Mouse (Mus musculus): Measurements from ENCODE around the gene Prr14. TPM values are rescaled to one million over a fixed set of nuclear protein-coding genes. Genes with fewer than 3 reads are reported as not detected.
"Not testable (repeated sequence)": the region's sequence is repeated elsewhere in the genome, so short reads cannot be mapped to it uniquely, and the experiment has no call there.

Prr14 gene
- polyA plus RNA-seq, 1 experiment from 2014 or later: 55.4 TPM

- H3K4me1 ChIP-seq: peaks cover 22% of the 10 kb centered on the region
- no peak overlapping the region for H3K9ac ChIP-seq
- ATAC-seq (ENCODE audit: low FRiP score): no peak
- 87% methylated on average over 6 of the region's 6 CpGs for WGBS
- H3K27me3 ChIP-seq: no peaks in the 10 kb centered on the region
- H3K4me2 ChIP-seq (replicated peaks): no peak overlapping the region
- H3K27ac ChIP-seq: no peak overlapping the region
- no peak overlapping the region for H3K4me3 ChIP-seq
- peaks cover 37% of the 10 kb centered on the region for H3K36me3 ChIP-seq
- H3K9me3 ChIP-seq (replicated peaks): no peaks in the 10 kb centered on the region
Measured at GRCm38 (mm10) chr7:127474378-127475070, 15.1 kb downstream of the Prr14 start.

GRCm38 (mm10) chr7:127475186-127475740, 15.9 kb downstream of the Prr14 start:
- 96% methylated on average over 11 of the region's 11 CpGs for WGBS
- Histone ChIP-seq H3K4me1 (peaks cover 27% of the 10 kb centered on the region), H3K9ac (no peak overlapping the region), H3K27ac (no peak overlapping the region), H3K36me3 (peaks cover 37% of the 10 kb centered on the region), H3K4me2 (replicated peaks) (no peak overlapping the region), H3K4me3 (no peak overlapping the region), H3K9me3 (replicated peaks) (no peaks in the 10 kb centered on the region), H3K27me3 (no peaks in the 10 kb centered on the region)
- ATAC-seq (ENCODE audit: low FRiP score): no peak

GRCm38 (mm10) chr7:127476336-127476735, 16.9 kb downstream of the Prr14 start:
- 96% methylated on average over 11 of the region's 11 CpGs for WGBS

GRCm38 (mm10) chr7:127476855-127477254, 17.4 kb downstream of the Prr14 start:
- 89% methylated on average over 4 of the region's 4 CpGs for WGBS
- H3K9ac ChIP-seq: 0 out of 2 replicates have a peak overlapping the region, but pooled peaks have one; percentile 35
- H3K4me1 ChIP-seq: peaks cover 38% of the 10 kb centered on the region
- no peak for ATAC-seq (ENCODE audit: low FRiP score)
- H3K27me3 ChIP-seq: no peaks in the 10 kb centered on the region
- no peak overlapping the region for H3K27ac ChIP-seq
- no peaks in the 10 kb centered on the region for H3K9me3 ChIP-seq (replicated peaks)
- peak overlapping the region; percentile 100 for H3K4me2 ChIP-seq (replicated peaks)
- H3K4me3 ChIP-seq: peak overlapping the region; percentile 99
- peaks cover 48% of the 10 kb centered on the region for H3K36me3 ChIP-seq

More at GRCm38 (mm10) chr7:127476336-127476735, 16.9 kb downstream of the Prr14 start:
- no peak overlapping the region for H3K4me3 ChIP-seq
- peaks cover 44% of the 10 kb centered on the region for H3K36me3 ChIP-seq
- ATAC-seq (ENCODE audit: low FRiP score): no peak
- H3K4me2 ChIP-seq (replicated peaks): no peak overlapping the region
- H3K9me3 ChIP-seq (replicated peaks): no peaks in the 10 kb centered on the region
- no peaks in the 10 kb centered on the region for H3K27me3 ChIP-seq
- H3K9ac ChIP-seq: no peak overlapping the region
- no peak overlapping the region for H3K27ac ChIP-seq
- H3K4me1 ChIP-seq: peaks cover 37% of the 10 kb centered on the region

- peak; percentile 94 for ATAC-seq (ENCODE audit: low FRiP score)
- under 1% methylated on average over 50 of the region's 50 CpGs for WGBS
- Histone ChIP-seq H3K27me3 (no peaks in the 10 kb centered on the region), H3K4me2 (replicated peaks) (peak overlapping the region; percentile 100), H3K4me3 (peak overlapping the region; percentile 99), H3K36me3 (peaks cover 58% of the 10 kb centered on the region), H3K27ac (peak overlapping the region; percentile 97), H3K4me1 (peaks cover 30% of the 10 kb centered on the region), H3K9me3 (replicated peaks) (no peaks in the 10 kb centered on the region), H3K9ac (peak overlapping the region; percentile 99)
Measured at GRCm38 (mm10) chr7:127477687-127478634, 18.6 kb downstream of the Prr14 start.

GRCm38 (mm10) chr7:127478635-127479317, 19.4 kb downstream of the Prr14 start, which contains the start of gene Fbrs:
Gene Fbrs (plus strand): TSS chr7:127479199.
- peak; percentile 82 for ATAC-seq (ENCODE audit: low FRiP score)
- H3K36me3 ChIP-seq: peaks cover 58% of the 10 kb centered on the region
- under 1% methylated on average over 61 of the region's 62 CpGs for WGBS

GRCm38 (mm10) chr7:127479318-127480225, 20.2 kb downstream of the Prr14 start:
- ATAC-seq (ENCODE audit: low FRiP score): no peak
- Histone ChIP-seq H3K4me3 (peak overlapping the region; percentile 99), H3K9me3 (replicated peaks) (no peaks in the 10 kb centered on the region), H3K4me1 (peaks cover 28% of the 10 kb centered on the region), H3K9ac (peak overlapping the region; percentile 99), H3K27me3 (no peaks in the 10 kb centered on the region), H3K36me3 (peaks cover 58% of the 10 kb centered on the region), H3K27ac (peak overlapping the region; percentile 97), H3K4me2 (replicated peaks) (peak overlapping the region; percentile 100)
- WGBS: 5% methylated on average over 45 of the region's 48 CpGs

More at GRCm38 (mm10) chr7:127478635-127479317, 19.4 kb downstream of the Prr14 start, which contains the start of gene Fbrs:
- Histone ChIP-seq H3K4me3 (peak within 1 kb of the TSS; percentile 99), H3K9ac (peak within 1 kb of the TSS; percentile 99), H3K9me3 (replicated peaks) (no peaks in the 10 kb centered on the region), H3K27me3 (no peaks in the 10 kb centered on the region), H3K4me2 (replicated peaks) (peak within 1 kb of the TSS; percentile 100), H3K27ac (peak within 1 kb of the TSS; percentile 97), H3K4me1 (peaks cover 28% of the 10 kb centered on the region)

- ATAC-seq (ENCODE audit: low FRiP score): no peak
- no peaks in the 10 kb centered on the region for H3K27me3 ChIP-seq
Measured at GRCm38 (mm10) chr7:127480321-127480720, 20.9 kb downstream of the Prr14 start.

GRCm38 (mm10) chr7:127485416-127485815, 26.0 kb downstream of the Prr14 start:
- Histone ChIP-seq H3K9ac (no peak overlapping the region), H3K4me3 (no peak overlapping the region), H3K36me3 (peaks cover 89% of the 10 kb centered on the region), H3K27ac (no peak overlapping the region), H3K27me3 (no peaks in the 10 kb centered on the region), H3K9me3 (replicated peaks) (no peaks in the 10 kb centered on the region), H3K4me1 (peaks cover 10% of the 10 kb centered on the region), H3K4me2 (replicated peaks) (no peak overlapping the region)
- ATAC-seq (ENCODE audit: low FRiP score): no peak
- WGBS: 82% methylated on average over 5 of the region's 5 CpGs

More at GRCm38 (mm10) chr7:127480321-127480720, 20.9 kb downstream of the Prr14 start:
- Histone ChIP-seq H3K4me3 (peak overlapping the region; percentile 99), H3K27ac (no peak overlapping the region), H3K9me3 (replicated peaks) (no peaks in the 10 kb centered on the region), H3K36me3 (peaks cover 58% of the 10 kb centered on the region), H3K4me1 (peaks cover 28% of the 10 kb centered on the region), H3K4me2 (replicated peaks) (peak overlapping the region; percentile 100), H3K9ac (peak overlapping the region; percentile 99)
- 70% methylated on average over 2 of the region's 2 CpGs for WGBS

- H3K4me1 ChIP-seq; H3K27me3 ChIP-seq; H3K4me3 ChIP-seq; H3K27ac ChIP-seq; H3K4me2 ChIP-seq (replicated peaks); H3K9ac ChIP-seq; ATAC-seq (ENCODE audit: low FRiP score); H3K9me3 ChIP-seq (replicated peaks): not testable (repeated sequence)
- 87% methylated on average over 4 of the region's 5 CpGs for WGBS
- peaks cover 87% of the 10 kb centered on the region for H3K36me3 ChIP-seq
Measured at GRCm38 (mm10) chr7:127488364-127488763, 29.0 kb downstream of the Prr14 start.

- Histone ChIP-seq H3K4me2 (replicated peaks) (no peak overlapping the region), H3K4me1 (no peaks in the 10 kb centered on the region), H3K9me3 (replicated peaks) (no peaks in the 10 kb centered on the region), H3K9ac (no peak overlapping the region), H3K36me3 (peaks cover 73% of the 10 kb centered on the region), H3K4me3 (no peak overlapping the region), H3K27ac (no peak overlapping the region), H3K27me3 (no peaks in the 10 kb centered on the region)
- WGBS: 88% methylated on average over 7 of the region's 7 CpGs
- no peak for ATAC-seq (ENCODE audit: low FRiP score)
Measured at GRCm38 (mm10) chr7:127489982-127490381, 30.6 kb downstream of the Prr14 start.

All from hindbrain, embryonic 12.5 days (tissue).